Mouse (Mus musculus): ENCODE data around the gene Btbd16. TPM values are rescaled to one million over a fixed set of nuclear protein-coding genes. Genes with fewer than 3 reads are reported as not detected.

Btbd16 gene
- total RNA-seq, 2 experiments from 2014 or later = not detected

DNA sequence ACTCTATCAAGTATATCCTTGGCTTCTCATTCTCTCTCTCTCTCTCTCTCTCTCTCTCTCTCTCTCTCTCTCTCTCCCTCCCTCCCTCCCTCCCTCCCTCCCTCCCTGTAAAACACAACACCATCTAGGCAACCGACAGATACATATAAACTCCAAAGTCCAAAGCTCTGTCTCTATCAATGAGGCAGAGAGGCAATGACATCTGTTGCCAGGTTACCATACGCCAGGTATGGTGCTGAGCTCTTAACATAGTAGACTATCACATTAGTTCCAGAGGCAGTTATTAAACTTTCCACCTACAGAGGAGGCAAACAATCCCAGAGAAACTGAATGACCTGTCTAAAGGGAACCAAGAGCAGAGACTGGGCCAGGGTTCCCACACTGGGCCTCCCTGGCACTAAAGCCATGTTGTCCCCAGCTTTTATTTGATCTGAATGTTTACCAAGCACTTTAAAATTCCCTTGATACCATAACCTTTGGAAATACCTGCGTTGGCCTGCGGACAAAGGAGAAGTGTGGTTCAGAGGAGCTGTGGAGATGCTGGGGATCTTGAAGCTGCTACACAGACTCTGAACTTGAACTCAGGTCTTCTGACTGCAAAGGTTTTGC is 80.9 kb downstream of the Btbd16 start:
- no peak for ATAC-seq (replicated peaks; ENCODE audit: low FRiP score, poor library complexity, severe bottlenecking)

- ATAC-seq (replicated peaks; ENCODE audit: low FRiP score, poor library complexity, severe bottlenecking) = no peak
These were observed 81.8 kb downstream of the Btbd16 start for GRCm38 (mm10) chr7:130855681-130856080.

GRCm38 (mm10) chr7:130857973-130858372 is 84.1 kb downstream of the Btbd16 start:
- ATAC-seq (replicated peaks; ENCODE audit: low FRiP score, poor library complexity, severe bottlenecking) = no peak

DNA sequence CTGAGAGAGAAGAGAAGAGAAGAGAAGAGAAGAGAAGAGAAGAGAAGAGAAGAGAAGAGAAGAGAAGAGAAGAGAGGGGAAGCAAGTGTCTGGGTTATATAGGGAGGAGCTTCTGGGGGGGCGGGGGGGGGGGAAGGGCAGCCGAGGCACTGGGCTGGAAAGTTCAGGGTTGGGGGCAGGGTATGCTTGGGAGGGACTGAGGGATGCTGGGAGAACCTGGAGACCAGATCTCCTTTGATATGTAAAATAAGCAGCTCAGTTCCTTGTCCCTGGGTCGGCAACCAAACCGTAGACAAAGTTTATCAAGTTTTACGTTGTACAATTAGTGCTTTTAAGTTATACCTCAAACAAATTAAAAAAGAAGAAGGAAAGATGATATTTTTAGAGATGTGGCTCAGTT is 86.1 kb downstream of the Btbd16 start:
- ATAC-seq (replicated peaks; ENCODE audit: low FRiP score, poor library complexity, severe bottlenecking) = no peak

- ATAC-seq (replicated peaks; ENCODE audit: low FRiP score, poor library complexity, severe bottlenecking) = no peak
These were observed 86.9 kb downstream of the Btbd16 start for GRCm38 (mm10) chr7:130860721-130861142.

GRCm38 (mm10) chr7:130862501-130862900 is 88.6 kb downstream of the Btbd16 start:
- ATAC-seq (replicated peaks; ENCODE audit: low FRiP score, poor library complexity, severe bottlenecking) = no peak

- no peak for ATAC-seq (replicated peaks; ENCODE audit: low FRiP score, poor library complexity, severe bottlenecking)
These were observed 90.8 kb downstream of the Btbd16 start for GRCm38 (mm10) chr7:130864711-130865110.

DNA sequence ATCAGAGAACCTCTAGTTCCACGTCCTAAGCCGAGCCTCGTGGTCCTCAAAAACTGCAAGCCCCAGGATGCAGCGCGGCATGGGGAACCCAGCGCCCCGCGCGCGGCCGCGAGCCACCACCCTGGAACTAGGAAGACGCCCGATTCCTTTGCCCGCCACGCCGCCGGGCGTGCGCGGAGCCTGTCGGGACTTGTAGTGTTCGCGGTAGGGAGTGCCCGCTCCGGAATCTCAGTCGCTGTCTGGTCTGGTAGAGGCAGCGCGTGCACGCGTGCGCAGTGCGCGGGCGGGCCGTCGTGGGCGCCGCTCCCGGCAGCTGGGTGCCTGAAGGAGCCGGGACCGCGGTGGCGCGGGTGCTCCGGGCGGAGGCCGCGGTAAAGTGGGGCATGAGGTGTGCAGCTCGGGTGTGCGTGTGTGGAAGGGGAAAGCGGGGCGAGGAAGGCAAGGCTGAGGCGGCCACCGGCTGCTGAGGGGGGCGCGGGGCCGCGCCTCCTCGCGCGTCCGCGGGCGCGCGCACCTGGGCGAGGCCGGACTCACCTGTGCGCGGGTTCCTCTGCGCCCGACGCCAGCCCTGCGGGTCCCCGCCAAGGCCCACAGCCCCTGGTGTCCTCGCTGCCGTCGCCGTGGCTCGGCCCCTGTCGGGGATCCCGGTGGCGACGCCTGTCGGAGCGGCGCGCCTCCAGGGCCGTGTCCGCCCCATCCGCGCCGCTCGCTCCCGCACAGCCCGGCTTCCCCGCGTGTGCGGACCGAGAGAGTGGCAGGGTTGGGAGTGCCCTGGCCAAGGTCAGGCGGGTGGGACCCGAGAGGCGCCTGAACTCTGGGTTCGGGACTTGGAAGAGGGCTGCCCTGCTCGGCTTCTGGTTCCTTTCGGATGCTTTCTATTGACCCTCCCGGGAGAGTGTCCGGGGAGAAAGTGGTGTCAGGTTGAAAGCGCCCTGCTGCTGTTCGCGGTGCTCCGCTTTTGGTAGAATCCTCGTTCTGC is 92.0 kb downstream of the Btbd16 start, which contains the start of gene Plekha1:
Plekha1 (plus strand) TSS at position 144 of the 979 bp plus-strand sequence.
- ATAC-seq (replicated peaks; ENCODE audit: low FRiP score, poor library complexity, severe bottlenecking) = no peak

DNA sequence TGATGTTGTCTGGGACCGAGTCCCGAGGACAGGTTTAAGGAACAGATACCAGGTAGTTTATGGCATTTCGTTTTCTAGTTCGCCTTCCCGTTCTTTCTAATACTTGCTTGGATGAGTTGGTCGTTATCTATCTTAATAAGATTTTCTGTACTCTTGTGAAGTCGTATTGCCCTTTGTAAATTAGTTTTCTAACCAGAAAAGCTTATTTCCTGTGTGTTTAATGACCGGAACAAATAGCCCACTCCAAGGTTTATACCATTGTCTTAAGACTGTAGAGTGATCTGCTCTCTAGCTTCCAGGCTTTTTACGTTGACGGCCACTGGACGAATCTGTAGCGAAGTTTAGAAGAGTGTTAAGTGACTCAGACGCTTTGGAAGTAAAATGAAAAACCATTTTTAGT is 92.8 kb downstream of the Btbd16 start:
- ATAC-seq (replicated peaks; ENCODE audit: low FRiP score, poor library complexity, severe bottlenecking) = no peak

DNA sequence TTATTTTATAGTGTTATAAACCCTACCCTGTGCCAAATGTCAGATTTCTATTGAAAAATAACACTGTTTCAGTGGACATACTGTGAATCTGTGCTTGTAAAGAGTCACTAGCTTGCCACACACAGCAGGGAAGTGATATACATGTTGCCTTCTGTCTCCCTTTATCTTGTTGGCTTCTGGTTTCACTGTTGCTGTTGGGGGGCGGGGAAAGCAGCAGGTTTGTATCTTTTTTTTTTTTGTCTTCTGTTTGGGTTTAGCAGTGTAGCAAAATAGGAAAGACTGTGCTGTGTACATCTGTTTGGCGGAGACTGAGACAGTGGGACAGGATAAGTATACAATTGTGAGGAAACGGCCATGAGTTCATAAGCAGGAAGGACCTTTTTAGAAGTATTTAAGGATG is 93.4 kb downstream of the Btbd16 start:
- ATAC-seq (replicated peaks; ENCODE audit: low FRiP score, poor library complexity, severe bottlenecking) = no peak

Other genes starting within 250 kb of the Btbd16 start
- gene Nsmce4a, start 201.0 kb upstream of the Btbd16 start, total RNA-seq (2015; ENCODE audit: low replicate concordance) = 119 and 159 TPM in 2 replicates
- 110 and 118 TPM in 2 replicates for gene Nsmce4a, start 201.0 kb upstream of the Btbd16 start, total RNA-seq (2017; ENCODE audit: low replicate concordance)
- 0.72 and 5.0 TPM in 2 replicates for gene Tacc2, start 196.6 kb upstream of the Btbd16 start, total RNA-seq (2015; ENCODE audit: low replicate concordance)
- 0.30 and 0.77 TPM in 2 replicates for gene Tacc2, start 196.6 kb upstream of the Btbd16 start, total RNA-seq (2017; ENCODE audit: low replicate concordance)
- 2.9 TPM in 2 replicates for gene Plekha1, start 91.7 kb downstream of the Btbd16 start, total RNA-seq (2015; ENCODE audit: low replicate concordance)
- 1.9 and 3.4 TPM in 2 replicates for gene Plekha1, start 91.7 kb downstream of the Btbd16 start, total RNA-seq (2017; ENCODE audit: low replicate concordance)
- not detected in 2 replicates for gene Htra1, start 162.0 kb downstream of the Btbd16 start, total RNA-seq (2015; ENCODE audit: low replicate concordance)
- gene Htra1, start 162.0 kb downstream of the Btbd16 start, total RNA-seq (2017; ENCODE audit: low replicate concordance) = not detected in 2 replicates